Mouse (Mus musculus): ENCODE measurements around the gene Tmem215. TPM values are rescaled to one million over a fixed set of nuclear protein-coding genes. Genes with fewer than 3 reads are reported as not detected.

Tmem215 gene
- polyA plus RNA-seq (2014; fragmentation: Nextera tagmentation; extraction: Ambion mirVana) = 1.4 TPM in 2 replicates

GRCm38 (mm10) chr4:40471880-40472279 lies at the start of gene Tmem215:
TSS of gene Tmem215 (plus strand) at chr4:40472180.
- no peaks in the 10 kb centered on the region for H3K36me3 ChIP-seq (ENCODE audit: control insufficient read depth, insufficient read depth, low read length)
- 0 out of 2 replicates have a peak, but pooled peaks cover 5% of the 10 kb centered on the region for H3K4me1 ChIP-seq (ENCODE audit: control insufficient read depth, insufficient read depth, low read length)
- no peak within 1 kb of the TSS for H3K27ac ChIP-seq (replicated peaks; ENCODE audit: low read depth, low read length)
- no peaks in the 10 kb centered on the region for H3K9me3 ChIP-seq (ENCODE audit: control insufficient read depth, low read length)
- no peak for DNase-seq (ENCODE audit: low spot score)
- peak within 1 kb of the TSS; percentile 88 for H3K4me2 ChIP-seq (ENCODE audit: low read depth, low read length)
- peak within 1 kb of the TSS; percentile 52 for H3K9ac ChIP-seq (ENCODE audit: low read depth, low read length)
- H3K4me3 ChIP-seq (ENCODE audit: low read depth, low read length) = peak within 1 kb of the TSS; percentile 46
- 66% methylated on average over 10 of the region's 10 CpGs for WGBS
- H3K27me3 ChIP-seq (replicated peaks; ENCODE audit: control insufficient read depth, insufficient read depth, low read length) = peaks cover 26% of the 10 kb centered on the region
- ATAC-seq (ENCODE audit: low read depth) = no peak

DNA sequence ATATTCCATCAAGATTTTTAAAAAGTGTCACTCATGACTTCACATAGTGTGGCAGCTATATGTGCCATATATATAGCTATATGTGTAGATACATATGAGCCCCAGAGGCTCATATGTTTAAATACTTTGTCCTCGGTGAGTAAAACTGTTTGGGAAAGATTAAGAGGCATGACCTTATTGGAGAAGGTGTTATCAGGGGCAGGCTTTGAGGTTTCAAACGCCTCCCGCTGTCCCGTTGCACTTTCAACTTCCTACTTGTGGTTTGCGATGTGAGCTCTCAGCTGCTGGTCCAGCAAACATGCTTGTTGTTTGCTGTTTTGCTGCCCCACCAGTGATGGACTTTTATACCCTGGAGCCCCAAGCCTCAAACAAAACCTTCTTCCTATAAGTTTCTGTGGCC lies 40.1 kb upstream of the Tmem215 start:
- no peak for ATAC-seq (ENCODE audit: low read depth)
- Histone ChIP-seq H3K36me3 (ENCODE audit: control insufficient read depth, insufficient read depth, low read length) (no peaks in the 10 kb centered on the region), H3K9me3 (ENCODE audit: control insufficient read depth, low read length) (0 out of 2 replicates have a peak, but pooled peaks cover 8% of the 10 kb centered on the region), H3K4me2 (ENCODE audit: low read depth, low read length) (no peak overlapping the region), H3K27ac (replicated peaks; ENCODE audit: low read depth, low read length) (no peak overlapping the region), H3K4me3 (ENCODE audit: low read depth, low read length) (no peak overlapping the region), H3K4me1 (ENCODE audit: control insufficient read depth, insufficient read depth, low read length) (no peaks in the 10 kb centered on the region), H3K9ac (ENCODE audit: low read depth, low read length) (no peak overlapping the region), H3K27me3 (replicated peaks; ENCODE audit: control insufficient read depth, insufficient read depth, low read length) (no peaks in the 10 kb centered on the region)
- DNase-seq (ENCODE audit: low spot score) = no peak
- 84% methylated on average over 5 of the region's 5 CpGs for WGBS

- 64% methylated on average over 3 of the region's 3 CpGs for WGBS
- H3K9me3 ChIP-seq (ENCODE audit: control insufficient read depth, low read length) = peaks cover 8% of the 10 kb centered on the region; the same call in 1 of the 2 replicates
- H3K4me1 ChIP-seq (ENCODE audit: control insufficient read depth, insufficient read depth, low read length) = no peaks in the 10 kb centered on the region
- no peak overlapping the region for H3K27ac ChIP-seq (replicated peaks; ENCODE audit: low read depth, low read length)
- no peak for DNase-seq (ENCODE audit: low spot score)
- ATAC-seq (ENCODE audit: low read depth) = no peak
- H3K4me3 ChIP-seq (ENCODE audit: low read depth, low read length) = no peak overlapping the region
- no peak overlapping the region for H3K4me2 ChIP-seq (ENCODE audit: low read depth, low read length)
- H3K36me3 ChIP-seq (ENCODE audit: control insufficient read depth, insufficient read depth, low read length) = no peaks in the 10 kb centered on the region
- no peak overlapping the region for H3K9ac ChIP-seq (ENCODE audit: low read depth, low read length)
- H3K27me3 ChIP-seq (replicated peaks; ENCODE audit: control insufficient read depth, insufficient read depth, low read length) = no peaks in the 10 kb centered on the region
Measured at GRCm38 (mm10) chr4:40433379-40433778, 38.6 kb upstream of the Tmem215 start.

- no peak overlapping the region for H3K4me3 ChIP-seq (ENCODE audit: low read depth, low read length)
- H3K36me3 ChIP-seq (ENCODE audit: control insufficient read depth, insufficient read depth, low read length) = no peaks in the 10 kb centered on the region
- WGBS = 45% methylated on average over 1 of the region's 1 CpGs
Measured at GRCm38 (mm10) chr4:40434388-40434787, 37.6 kb upstream of the Tmem215 start.

DNA sequence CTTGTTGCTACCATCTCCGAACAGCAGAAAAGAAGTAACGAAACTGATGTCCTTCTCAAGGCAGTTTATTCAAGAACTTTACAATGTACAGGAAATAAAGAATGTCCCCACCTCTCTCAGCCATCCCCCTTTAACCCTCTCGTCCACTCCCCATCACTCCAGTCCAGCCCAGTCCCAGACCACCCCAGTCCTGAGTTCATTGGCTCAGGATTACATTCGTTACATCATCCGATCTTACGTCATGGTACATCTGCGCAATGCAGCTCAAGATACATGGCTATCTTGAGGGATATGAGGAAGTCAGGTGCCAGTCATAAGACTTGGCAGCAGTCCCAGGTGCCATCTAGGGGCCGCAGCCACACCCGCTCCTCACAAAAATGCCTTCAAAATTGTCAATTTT lies 28.4 kb upstream of the Tmem215 start:
- no peak overlapping the region for H3K4me2 ChIP-seq (ENCODE audit: low read depth, low read length)
- DNase-seq (ENCODE audit: low spot score) = no peak
- H3K4me3 ChIP-seq (ENCODE audit: low read depth, low read length) = no peak overlapping the region
- WGBS = 91% methylated on average over 9 of the region's 9 CpGs
- H3K27me3 ChIP-seq (replicated peaks; ENCODE audit: control insufficient read depth, insufficient read depth, low read length) = no peaks in the 10 kb centered on the region
- no peak for ATAC-seq (ENCODE audit: low read depth)
- no peaks in the 10 kb centered on the region for H3K9me3 ChIP-seq (ENCODE audit: control insufficient read depth, low read length)
- H3K9ac ChIP-seq (ENCODE audit: low read depth, low read length) = no peak overlapping the region
- H3K27ac ChIP-seq (replicated peaks; ENCODE audit: low read depth, low read length) = no peak overlapping the region
- H3K4me1 ChIP-seq (ENCODE audit: control insufficient read depth, insufficient read depth, low read length) = no peaks in the 10 kb centered on the region
- H3K36me3 ChIP-seq (ENCODE audit: control insufficient read depth, insufficient read depth, low read length) = no peaks in the 10 kb centered on the region

More at GRCm38 (mm10) chr4:40434388-40434787, 37.6 kb upstream of the Tmem215 start:
- Histone ChIP-seq H3K27ac (replicated peaks; ENCODE audit: low read depth, low read length) (no peak overlapping the region), H3K9ac (ENCODE audit: low read depth, low read length) (no peak overlapping the region), H3K9me3 (ENCODE audit: control insufficient read depth, low read length) (peaks cover 8% of the 10 kb centered on the region; the same call in 1 of the 2 replicates), H3K4me2 (ENCODE audit: low read depth, low read length) (no peak overlapping the region), H3K27me3 (replicated peaks; ENCODE audit: control insufficient read depth, insufficient read depth, low read length) (no peaks in the 10 kb centered on the region), H3K4me1 (ENCODE audit: control insufficient read depth, insufficient read depth, low read length) (no peaks in the 10 kb centered on the region)
- ATAC-seq (ENCODE audit: low read depth) (no peak), DNase-seq (ENCODE audit: low spot score) (no peak)

GRCm38 (mm10) chr4:40472700-40473530 lies 935 bp downstream of the Tmem215 start:
- 4% methylated on average over 38 of the region's 55 CpGs for WGBS
- DNase-seq (ENCODE audit: low spot score) = peak; percentile 72

GRCm38 (mm10) chr4:40473911-40474310 lies 1.9 kb downstream of the Tmem215 start:
- no peak overlapping the region for H3K27ac ChIP-seq (replicated peaks; ENCODE audit: low read depth, low read length)
- no peak overlapping the region for H3K4me2 ChIP-seq (ENCODE audit: low read depth, low read length)
- no peak overlapping the region for H3K9ac ChIP-seq (ENCODE audit: low read depth, low read length)
- H3K4me3 ChIP-seq (ENCODE audit: low read depth, low read length) = no peak overlapping the region
- H3K27me3 ChIP-seq (replicated peaks; ENCODE audit: control insufficient read depth, insufficient read depth, low read length) = peaks cover 26% of the 10 kb centered on the region
- ATAC-seq (ENCODE audit: low read depth) (no peak), DNase-seq (ENCODE audit: low spot score) (no peak)
- 74% methylated on average over 9 of the region's 9 CpGs for WGBS
- no peaks in the 10 kb centered on the region for H3K36me3 ChIP-seq (ENCODE audit: control insufficient read depth, insufficient read depth, low read length)
- 0 out of 2 replicates have a peak, but pooled peaks cover 5% of the 10 kb centered on the region for H3K4me1 ChIP-seq (ENCODE audit: control insufficient read depth, insufficient read depth, low read length)
- no peaks in the 10 kb centered on the region for H3K9me3 ChIP-seq (ENCODE audit: control insufficient read depth, low read length)

More at GRCm38 (mm10) chr4:40472700-40473530, 935 bp downstream of the Tmem215 start:
- Histone ChIP-seq H3K4me3 (ENCODE audit: low read depth, low read length) (peak overlapping the region; percentile 46), H3K27me3 (replicated peaks; ENCODE audit: control insufficient read depth, insufficient read depth, low read length) (peaks cover 26% of the 10 kb centered on the region), H3K9ac (ENCODE audit: low read depth, low read length) (peak overlapping the region; percentile 52), H3K36me3 (ENCODE audit: control insufficient read depth, insufficient read depth, low read length) (no peaks in the 10 kb centered on the region), H3K9me3 (ENCODE audit: control insufficient read depth, low read length) (no peaks in the 10 kb centered on the region), H3K27ac (replicated peaks; ENCODE audit: low read depth, low read length) (no peak overlapping the region), H3K4me2 (ENCODE audit: low read depth, low read length) (peak overlapping the region; percentile 88), H3K4me1 (ENCODE audit: control insufficient read depth, insufficient read depth, low read length) (0 out of 2 replicates have a peak, but pooled peaks cover 5% of the 10 kb centered on the region)
- peak; percentile 86 for ATAC-seq (ENCODE audit: low read depth)

- DNase-seq (ENCODE audit: low spot score) = no peak
- Histone ChIP-seq H3K36me3 (ENCODE audit: control insufficient read depth, insufficient read depth, low read length) (no peaks in the 10 kb centered on the region), H3K27me3 (replicated peaks; ENCODE audit: control insufficient read depth, insufficient read depth, low read length) (peaks cover 7% of the 10 kb centered on the region), H3K4me3 (ENCODE audit: low read depth, low read length) (no peak overlapping the region), H3K9ac (ENCODE audit: low read depth, low read length) (no peak overlapping the region), H3K4me1 (ENCODE audit: control insufficient read depth, insufficient read depth, low read length) (0 out of 2 replicates have a peak, but pooled peaks cover under 1% of the 10 kb centered on the region), H3K9me3 (ENCODE audit: control insufficient read depth, low read length) (no peaks in the 10 kb centered on the region), H3K4me2 (ENCODE audit: low read depth, low read length) (no peak overlapping the region), H3K27ac (replicated peaks; ENCODE audit: low read depth, low read length) (no peak overlapping the region)
- WGBS = 81% methylated on average over 5 of the region's 5 CpGs
- ATAC-seq (ENCODE audit: low read depth) = no peak
Measured at GRCm38 (mm10) chr4:40477963-40478362, 6.0 kb downstream of the Tmem215 start.

Data from embryonic facial prominence, embryonic 14.5 days (tissue).